Mouse (Mus musculus): ENCODE measurements around the gene Bik.

The Bik gene

DNA sequence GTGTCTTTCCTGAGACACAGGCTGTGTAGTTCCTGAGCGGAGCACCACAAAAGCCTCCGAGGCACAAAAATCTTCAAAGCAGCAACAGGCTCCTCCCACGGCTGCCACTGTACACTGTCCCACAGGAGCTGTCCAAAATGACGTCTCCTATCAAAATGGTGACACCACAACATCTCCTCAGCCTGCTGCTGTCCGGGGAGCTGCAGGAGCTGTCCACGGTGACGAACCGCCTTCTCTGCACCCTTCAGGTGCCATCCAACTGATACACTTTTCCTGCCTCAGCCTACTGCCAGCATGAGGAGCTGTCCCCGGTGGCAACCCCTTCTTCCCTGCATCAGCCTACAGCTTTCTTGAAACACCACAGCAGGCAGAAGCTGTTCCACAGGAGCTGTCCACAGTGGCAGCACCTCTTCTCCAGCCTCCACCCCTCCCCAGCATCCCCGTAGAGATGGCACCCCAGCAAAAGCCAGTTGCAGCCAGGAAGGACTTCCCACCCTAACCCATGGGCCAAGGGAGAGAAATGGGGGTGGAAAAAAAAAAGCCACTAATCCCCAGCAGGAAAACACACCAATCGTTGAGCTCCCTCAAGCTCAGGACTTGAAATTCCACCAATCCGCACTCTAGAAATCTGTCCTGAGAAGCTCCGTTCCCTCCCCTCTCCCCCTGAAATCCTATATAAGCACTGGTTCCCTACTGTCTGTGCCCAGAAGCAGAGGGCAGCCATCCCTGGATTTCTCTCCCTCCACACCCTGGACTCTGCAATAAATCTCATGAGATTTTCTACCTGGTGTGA, 14.0 kb upstream of the Bik start:
- DNase-seq (ENCODE audit: extremely low spot score, low read depth, low spot score), result no peak

DNA sequence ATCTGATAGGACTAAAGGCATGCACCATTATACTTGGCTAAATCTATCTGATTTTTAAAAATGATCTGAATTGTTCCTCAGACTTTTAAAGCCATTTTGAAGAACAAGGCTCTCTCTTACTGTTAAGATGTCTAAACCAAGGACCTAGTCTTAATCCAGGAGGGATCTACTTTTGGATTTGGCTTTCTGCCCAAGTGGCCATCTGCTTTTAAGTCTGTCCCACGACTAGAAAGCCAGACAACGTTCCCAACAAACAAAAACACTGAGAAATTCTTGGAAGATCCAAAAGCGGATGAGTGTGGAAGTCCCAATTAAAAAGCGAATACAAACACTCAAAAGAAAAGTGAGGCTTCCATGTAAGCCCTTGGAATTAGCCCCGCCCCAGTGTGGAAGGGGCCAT, 11.6 kb upstream of the Bik start:
- no peak for DNase-seq (ENCODE audit: extremely low spot score, low read depth, low spot score)

- peak; percentile 80 for DNase-seq (ENCODE audit: extremely low spot score, low read depth, low spot score)
These were observed 8.2 kb upstream of the Bik start for GRCm38 (mm10) chr15:83518215-83519048.

GRCm38 (mm10) chr15:83520861-83521382, 5.7 kb upstream of the Bik start:
- no peak for DNase-seq (ENCODE audit: extremely low spot score, low read depth, low spot score)

DNA sequence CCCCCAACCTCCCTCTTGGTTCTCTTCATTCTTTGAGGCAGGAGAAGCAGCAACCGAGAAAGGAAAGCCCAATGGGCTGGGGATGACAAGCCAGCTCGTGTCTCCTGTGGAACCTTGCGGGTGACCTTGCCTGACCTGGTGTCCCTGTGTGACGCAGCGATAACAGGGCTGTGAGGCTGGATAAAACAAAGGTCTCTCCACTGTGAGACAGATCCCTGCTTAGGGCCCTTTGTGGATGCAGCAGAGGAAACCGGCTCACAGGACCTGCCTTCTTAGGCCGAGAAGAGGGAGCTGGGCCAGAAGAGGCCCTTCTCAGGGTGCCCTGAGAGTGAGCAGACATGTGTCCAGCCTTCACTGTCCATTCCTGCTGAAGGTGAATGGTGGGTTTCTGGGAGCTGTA, 3.5 kb upstream of the Bik start:
- DNase-seq (ENCODE audit: extremely low spot score, low read depth, low spot score), result no peak

GRCm38 (mm10) chr15:83523638-83524332, 2.9 kb upstream of the Bik start:
- DNase-seq (ENCODE audit: extremely low spot score, low read depth, low spot score), result no peak

- DNase-seq (ENCODE audit: extremely low spot score, low read depth, low spot score), result no peak
These were observed 2.3 kb upstream of the Bik start for GRCm38 (mm10) chr15:83524333-83524729.

DNA sequence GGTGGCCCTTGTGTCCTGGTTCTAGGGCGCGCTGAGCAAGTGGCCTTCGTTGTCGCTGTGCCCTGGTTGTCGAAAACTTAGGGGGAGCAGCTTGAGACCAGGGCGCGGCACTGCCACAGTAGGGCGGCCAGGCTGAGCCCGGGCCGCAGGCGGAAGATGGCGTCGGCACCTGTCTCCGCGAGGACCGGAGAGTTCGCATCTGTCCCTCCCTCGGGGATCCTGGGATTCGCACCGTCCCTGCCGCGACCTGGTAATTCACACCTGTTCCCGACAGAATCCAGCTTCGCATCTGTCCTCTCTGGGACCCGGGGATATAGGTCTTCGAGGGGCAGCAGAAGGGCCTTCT, 403 bp downstream of the Bik start:
- no peak for DNase-seq (ENCODE audit: extremely low spot score, low read depth, low spot score)

- DNase-seq (ENCODE audit: extremely low spot score, low read depth, low spot score), result no peak
These were observed 1.1 kb downstream of the Bik start for GRCm38 (mm10) chr15:83527747-83528146.

DNA sequence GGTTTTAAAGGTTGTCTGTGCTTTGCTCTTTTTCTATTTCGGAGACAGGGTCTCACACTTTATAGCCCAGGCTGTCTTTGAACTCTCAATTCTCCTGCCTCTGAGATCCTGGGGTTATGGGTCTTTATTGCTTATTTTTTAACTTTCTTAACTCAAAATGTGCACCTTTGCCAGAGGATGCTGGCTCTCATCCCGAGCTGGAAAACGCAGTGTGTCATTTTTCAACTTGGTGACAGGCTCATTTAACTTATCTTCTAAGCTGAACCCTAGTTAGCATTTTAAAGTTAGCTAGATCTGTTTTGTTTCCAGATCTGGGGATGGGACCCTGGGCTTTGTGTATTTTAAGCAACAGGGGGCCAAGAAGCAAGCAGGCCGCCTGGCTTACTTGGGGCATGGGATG, 2.2 kb downstream of the Bik start:
- DNase-seq (ENCODE audit: extremely low spot score, low read depth, low spot score), result no peak

- DNase-seq (ENCODE audit: extremely low spot score, low read depth, low spot score), result no peak
These were observed 3.1 kb downstream of the Bik start for GRCm38 (mm10) chr15:83529765-83530164.

- no peak for DNase-seq (ENCODE audit: extremely low spot score, low read depth, low spot score)
These were observed 3.6 kb downstream of the Bik start for GRCm38 (mm10) chr15:83530233-83530632.

- DNase-seq (ENCODE audit: extremely low spot score, low read depth, low spot score), result no peak
These were observed 4.0 kb downstream of the Bik start for GRCm38 (mm10) chr15:83530688-83531087.

GRCm38 (mm10) chr15:83531961-83532469, 5.4 kb downstream of the Bik start:
- DNase-seq (ENCODE audit: extremely low spot score, low read depth, low spot score), result no peak

DNA sequence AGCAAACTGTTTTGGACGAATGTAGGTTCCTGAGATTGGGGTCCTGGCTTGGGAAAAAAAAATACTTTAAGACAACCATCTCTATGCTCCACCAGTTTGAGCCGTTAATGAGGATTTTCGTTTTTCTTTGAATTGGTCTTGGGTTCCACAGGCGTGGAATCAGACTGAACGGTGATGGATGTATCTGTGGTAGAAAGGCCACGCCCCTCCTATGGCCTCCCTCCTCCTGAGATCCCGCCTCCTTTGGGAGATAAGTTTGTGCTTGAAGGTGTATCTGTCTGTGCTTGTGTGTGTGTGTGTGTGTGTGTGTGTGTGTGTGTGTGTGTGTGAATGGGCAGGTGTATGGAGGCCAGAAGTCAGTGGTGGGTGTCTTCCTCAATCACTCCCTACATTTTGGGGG, 5.9 kb downstream of the Bik start:
- no peak for DNase-seq (ENCODE audit: extremely low spot score, low read depth, low spot score)

DNA sequence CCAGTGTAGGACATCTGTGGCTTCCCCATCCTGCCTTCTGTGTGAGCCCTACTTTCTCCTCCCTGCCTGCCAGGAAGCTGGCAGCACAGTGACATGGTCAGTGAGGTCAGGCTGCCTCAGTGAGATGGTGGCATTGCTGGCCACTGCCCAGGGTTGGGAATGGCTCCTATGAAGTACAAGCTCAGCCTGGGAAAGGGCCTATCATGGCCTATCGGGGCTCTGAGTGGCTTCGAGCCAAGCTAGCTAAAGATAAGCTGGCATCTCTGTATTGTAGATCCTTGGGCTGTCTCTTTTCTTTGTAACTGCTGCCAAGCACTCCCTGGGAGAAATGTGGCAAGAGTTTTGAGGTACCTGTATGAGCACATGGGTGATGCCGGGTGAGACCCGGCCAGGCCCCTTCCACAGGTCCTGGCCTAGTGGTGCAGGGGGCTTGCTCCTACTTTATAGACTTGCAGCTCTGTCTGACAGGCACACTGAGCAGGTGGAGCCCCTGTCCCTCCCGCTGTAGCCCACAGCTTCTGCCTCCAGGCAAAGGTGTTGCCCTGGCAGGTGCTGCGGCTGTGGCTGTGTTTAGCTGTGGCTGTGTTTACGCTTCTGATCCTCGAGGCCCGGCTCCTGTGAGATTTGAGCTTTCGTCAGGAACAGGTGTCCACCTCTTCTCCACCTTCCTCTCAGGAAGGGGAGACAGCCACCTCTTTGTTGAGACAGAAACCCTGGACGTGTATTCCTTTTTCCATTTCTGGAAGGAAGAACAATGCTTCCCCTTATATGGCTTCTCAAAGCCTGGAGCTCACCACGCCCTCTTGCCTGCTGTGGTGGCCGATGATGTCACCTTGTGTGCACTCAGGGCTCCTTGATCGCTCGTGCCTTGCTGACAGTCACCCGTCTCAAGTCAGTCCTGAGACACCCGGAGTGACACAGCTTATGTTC, 8.6 kb downstream of the Bik start:
- DNase-seq (ENCODE audit: extremely low spot score, low read depth, low spot score), result no peak

- DNase-seq (ENCODE audit: extremely low spot score, low read depth, low spot score), result no peak
These were observed 9.2 kb downstream of the Bik start for GRCm38 (mm10) chr15:83535890-83536231.

DNA sequence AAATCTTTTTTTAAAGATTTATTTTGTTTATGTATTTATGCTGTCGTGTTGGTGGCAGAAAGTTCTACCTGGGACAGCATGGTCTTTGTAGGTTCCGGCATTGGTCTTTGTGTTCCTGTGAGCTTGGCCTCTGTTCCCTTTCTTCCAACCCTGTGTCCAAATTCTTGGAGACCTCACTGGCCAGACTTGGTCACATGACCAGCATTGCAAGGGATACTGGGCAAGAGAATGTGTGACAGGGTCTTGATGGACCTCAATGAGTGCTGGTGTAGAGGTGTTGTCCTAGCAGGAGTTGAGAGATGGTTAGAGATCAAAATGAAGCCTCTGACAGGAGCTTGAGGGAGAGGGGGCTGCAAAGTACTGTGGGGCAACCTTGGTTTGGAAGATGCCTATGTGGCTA, 12.2 kb downstream of the Bik start:
- DNase-seq (ENCODE audit: extremely low spot score, low read depth, low spot score), result no peak

GRCm38 (mm10) chr15:83539905-83540304, 13.2 kb downstream of the Bik start:
- no peak for DNase-seq (ENCODE audit: extremely low spot score, low read depth, low spot score)

DNA sequence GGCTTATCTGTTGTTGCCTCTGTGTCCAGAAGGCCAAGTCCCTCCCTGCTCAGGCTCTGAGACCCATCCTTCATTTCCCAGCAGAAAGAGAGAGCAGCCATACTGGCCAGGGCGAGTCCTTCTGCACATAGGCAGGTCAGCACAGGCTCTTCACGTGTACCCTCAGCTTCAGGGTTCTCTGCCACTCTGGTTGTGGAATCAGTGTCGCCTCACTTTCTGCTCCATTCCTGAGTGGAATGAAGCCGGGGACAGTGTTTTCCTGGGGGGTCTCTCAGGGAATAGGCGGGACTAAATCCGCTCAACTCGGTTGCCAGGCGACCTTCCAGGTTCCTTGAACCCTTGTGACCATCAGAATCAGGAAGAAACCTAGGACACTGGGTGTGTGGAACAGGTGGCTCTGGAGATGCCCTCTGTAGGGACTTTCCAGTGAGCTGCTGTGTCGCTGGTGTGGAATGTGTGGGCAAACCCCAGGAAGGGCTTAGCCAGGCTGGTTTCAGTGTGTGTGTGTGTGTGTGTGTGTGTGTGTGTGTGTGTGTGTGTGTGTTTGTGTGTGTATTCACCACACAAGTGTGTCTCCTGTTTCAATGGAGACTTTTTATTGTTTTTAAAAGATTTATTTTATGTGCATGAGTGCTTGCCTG, 15.1 kb downstream of the Bik start:
- DNase-seq (ENCODE audit: extremely low spot score, low read depth, low spot score), result no peak
